Mouse (Mus musculus): Measurements from ENCODE around the gene Bptf. TPM values are rescaled to one million over a fixed set of nuclear protein-coding genes. Genes with fewer than 3 reads are reported as not detected.
"Not testable (repeated sequence)": the region's sequence is repeated elsewhere in the genome, so short reads cannot be mapped to it uniquely, and the experiment has no call there.

The Bptf gene
- polyA plus RNA-seq, 1 experiment from 2014 or later, result 38.5 TPM

GRCm38 (mm10) chr11:107022050-107022683 is 109.8 kb downstream of the Bptf start:
- Histone ChIP-seq H3K27me3 (ENCODE audit: control insufficient read depth, insufficient read depth, low read length) (peaks cover 2% of the 10 kb centered on the region; the same call in 1 of the 2 replicates), H3K4me2 (no peak overlapping the region), H3K36me3 (ENCODE audit: control insufficient read depth, insufficient read depth, low read length) (no peaks in the 10 kb centered on the region), H3K4me3 (ENCODE audit: low read depth, low read length) (no peak overlapping the region), H3K4me1 (ENCODE audit: control insufficient read depth, insufficient read depth, low read length) (peaks cover 15% of the 10 kb centered on the region), H3K9me3 (ENCODE audit: control insufficient read depth, low read length) (no peaks in the 10 kb centered on the region), H3K9ac (ENCODE audit: low read length) (no peak overlapping the region), H3K27ac (ENCODE audit: low read depth, low read length) (no peak overlapping the region)
- DNase-seq (ENCODE audit: low spot score, missing footprints) (no peak), ATAC-seq (ENCODE audit: low FRiP score) (no peak)
- 90% methylated on average over 13 of the region's 13 CpGs for WGBS

GRCm38 (mm10) chr11:107019722-107020121 is 112.2 kb downstream of the Bptf start:
- H3K4me2 ChIP-seq; H3K27ac ChIP-seq (ENCODE audit: low read depth, low read length); ATAC-seq (ENCODE audit: low FRiP score); H3K9me3 ChIP-seq (ENCODE audit: control insufficient read depth, low read length); H3K4me1 ChIP-seq (ENCODE audit: control insufficient read depth, insufficient read depth, low read length); DNase-seq (ENCODE audit: low spot score, missing footprints); H3K4me3 ChIP-seq (ENCODE audit: low read depth, low read length); H3K9ac ChIP-seq (ENCODE audit: low read length); H3K36me3 ChIP-seq (ENCODE audit: control insufficient read depth, insufficient read depth, low read length); H3K27me3 ChIP-seq (ENCODE audit: control insufficient read depth, insufficient read depth, low read length): not testable (repeated sequence)
- WGBS, result 97% methylated on average over 3 of the region's 5 CpGs

GRCm38 (mm10) chr11:107019318-107019717 is 112.6 kb downstream of the Bptf start:
- Histone ChIP-seq H3K27ac (ENCODE audit: low read depth, low read length) (no peak overlapping the region), H3K4me3 (ENCODE audit: low read depth, low read length) (no peak overlapping the region), H3K9me3 (ENCODE audit: control insufficient read depth, low read length) (no peaks in the 10 kb centered on the region), H3K4me1 (ENCODE audit: control insufficient read depth, insufficient read depth, low read length) (no peaks in the 10 kb centered on the region), H3K36me3 (ENCODE audit: control insufficient read depth, insufficient read depth, low read length) (no peaks in the 10 kb centered on the region), H3K9ac (ENCODE audit: low read length) (no peak overlapping the region), H3K4me2 (no peak overlapping the region), H3K27me3 (ENCODE audit: control insufficient read depth, insufficient read depth, low read length) (no peaks in the 10 kb centered on the region)
- ATAC-seq (ENCODE audit: low FRiP score) (no peak), DNase-seq (ENCODE audit: low spot score, missing footprints) (no peak)
- 47% methylated on average over 4 of the region's 4 CpGs for WGBS

GRCm38 (mm10) chr11:107018606-107019005 is 113.3 kb downstream of the Bptf start:
- H3K4me2 ChIP-seq, result no peak overlapping the region
- 32% methylated on average over 8 of the region's 8 CpGs for WGBS

GRCm38 (mm10) chr11:107017339-107017886 is 114.5 kb downstream of the Bptf start:
- Histone ChIP-seq H3K4me1 (ENCODE audit: control insufficient read depth, insufficient read depth, low read length) (no peaks in the 10 kb centered on the region), H3K9me3 (ENCODE audit: control insufficient read depth, low read length) (no peaks in the 10 kb centered on the region), H3K4me3 (ENCODE audit: low read depth, low read length) (no peak overlapping the region), H3K9ac (ENCODE audit: low read length) (no peak overlapping the region), H3K27me3 (ENCODE audit: control insufficient read depth, insufficient read depth, low read length) (no peaks in the 10 kb centered on the region), H3K4me2 (no peak overlapping the region), H3K27ac (ENCODE audit: low read depth, low read length) (no peak overlapping the region), H3K36me3 (ENCODE audit: control insufficient read depth, insufficient read depth, low read length) (no peaks in the 10 kb centered on the region)
- no peak for ATAC-seq (ENCODE audit: low FRiP score)
- no peak for DNase-seq (ENCODE audit: low spot score, missing footprints)
- WGBS, result 66% methylated on average over 6 of the region's 6 CpGs

More at GRCm38 (mm10) chr11:107018606-107019005, 113.3 kb downstream of the Bptf start:
- DNase-seq (ENCODE audit: low spot score, missing footprints) (no peak), ATAC-seq (ENCODE audit: low FRiP score) (no peak)
- Histone ChIP-seq H3K9ac (ENCODE audit: low read length) (no peak overlapping the region), H3K4me1 (ENCODE audit: control insufficient read depth, insufficient read depth, low read length) (no peaks in the 10 kb centered on the region), H3K9me3 (ENCODE audit: control insufficient read depth, low read length) (no peaks in the 10 kb centered on the region), H3K27ac (ENCODE audit: low read depth, low read length) (no peak overlapping the region), H3K4me3 (ENCODE audit: low read depth, low read length) (no peak overlapping the region), H3K27me3 (ENCODE audit: control insufficient read depth, insufficient read depth, low read length) (no peaks in the 10 kb centered on the region), H3K36me3 (ENCODE audit: control insufficient read depth, insufficient read depth, low read length) (no peaks in the 10 kb centered on the region)

GRCm38 (mm10) chr11:107016893-107017292 is 115.0 kb downstream of the Bptf start:
- H3K4me1 ChIP-seq (ENCODE audit: control insufficient read depth, insufficient read depth, low read length), result no peaks in the 10 kb centered on the region
- no peaks in the 10 kb centered on the region for H3K27me3 ChIP-seq (ENCODE audit: control insufficient read depth, insufficient read depth, low read length)
- no peak overlapping the region for H3K4me2 ChIP-seq
- H3K36me3 ChIP-seq (ENCODE audit: control insufficient read depth, insufficient read depth, low read length), result no peaks in the 10 kb centered on the region
- no peak overlapping the region for H3K4me3 ChIP-seq (ENCODE audit: low read depth, low read length)
- WGBS, result 60% methylated on average over 1 of the region's 1 CpGs
- no peak overlapping the region for H3K9ac ChIP-seq (ENCODE audit: low read length)
- H3K27ac ChIP-seq (ENCODE audit: low read depth, low read length), result no peak overlapping the region
- no peak for DNase-seq (ENCODE audit: low spot score, missing footprints)
- no peak for ATAC-seq (ENCODE audit: low FRiP score)
- H3K9me3 ChIP-seq (ENCODE audit: control insufficient read depth, low read length), result no peaks in the 10 kb centered on the region

- not testable (repeated sequence) for ATAC-seq (ENCODE audit: low FRiP score); H3K4me1 ChIP-seq (ENCODE audit: control insufficient read depth, insufficient read depth, low read length); H3K27ac ChIP-seq (ENCODE audit: low read depth, low read length); H3K27me3 ChIP-seq (ENCODE audit: control insufficient read depth, insufficient read depth, low read length); H3K36me3 ChIP-seq (ENCODE audit: control insufficient read depth, insufficient read depth, low read length); H3K4me2 ChIP-seq; DNase-seq (ENCODE audit: low spot score, missing footprints); H3K4me3 ChIP-seq (ENCODE audit: low read depth, low read length); H3K9me3 ChIP-seq (ENCODE audit: control insufficient read depth, low read length); H3K9ac ChIP-seq (ENCODE audit: low read length)
- 71% methylated on average over 11 of the region's 11 CpGs for WGBS
Measured at GRCm38 (mm10) chr11:107015535-107016187, 116.3 kb downstream of the Bptf start.

GRCm38 (mm10) chr11:107014597-107015309 is 117.2 kb downstream of the Bptf start:
- H3K4me1 ChIP-seq (ENCODE audit: control insufficient read depth, insufficient read depth, low read length), result no peaks in the 10 kb centered on the region
- H3K36me3 ChIP-seq (ENCODE audit: control insufficient read depth, insufficient read depth, low read length), result no peaks in the 10 kb centered on the region
- no peak overlapping the region for H3K4me2 ChIP-seq
- no peaks in the 10 kb centered on the region for H3K9me3 ChIP-seq (ENCODE audit: control insufficient read depth, low read length)
- no peak overlapping the region for H3K27ac ChIP-seq (ENCODE audit: low read depth, low read length)
- H3K9ac ChIP-seq (ENCODE audit: low read length), result no peak overlapping the region
- 47% methylated on average over 14 of the region's 14 CpGs for WGBS
- no peaks in the 10 kb centered on the region for H3K27me3 ChIP-seq (ENCODE audit: control insufficient read depth, insufficient read depth, low read length)
- H3K4me3 ChIP-seq (ENCODE audit: low read depth, low read length), result no peak overlapping the region
- ATAC-seq (ENCODE audit: low FRiP score) (no peak), DNase-seq (ENCODE audit: low spot score, missing footprints) (no peak)

All from midbrain, embryonic 11.5 days (tissue).